Mouse (Mus musculus): ENCODE measurements around the gene Ssx2ip. TPM values are rescaled to one million over a fixed set of nuclear protein-coding genes. Genes with fewer than 3 reads are reported as not detected.

The Ssx2ip gene
- polyA plus RNA-seq, 1 experiment from 2014 or later = 18.9 TPM

DNA sequence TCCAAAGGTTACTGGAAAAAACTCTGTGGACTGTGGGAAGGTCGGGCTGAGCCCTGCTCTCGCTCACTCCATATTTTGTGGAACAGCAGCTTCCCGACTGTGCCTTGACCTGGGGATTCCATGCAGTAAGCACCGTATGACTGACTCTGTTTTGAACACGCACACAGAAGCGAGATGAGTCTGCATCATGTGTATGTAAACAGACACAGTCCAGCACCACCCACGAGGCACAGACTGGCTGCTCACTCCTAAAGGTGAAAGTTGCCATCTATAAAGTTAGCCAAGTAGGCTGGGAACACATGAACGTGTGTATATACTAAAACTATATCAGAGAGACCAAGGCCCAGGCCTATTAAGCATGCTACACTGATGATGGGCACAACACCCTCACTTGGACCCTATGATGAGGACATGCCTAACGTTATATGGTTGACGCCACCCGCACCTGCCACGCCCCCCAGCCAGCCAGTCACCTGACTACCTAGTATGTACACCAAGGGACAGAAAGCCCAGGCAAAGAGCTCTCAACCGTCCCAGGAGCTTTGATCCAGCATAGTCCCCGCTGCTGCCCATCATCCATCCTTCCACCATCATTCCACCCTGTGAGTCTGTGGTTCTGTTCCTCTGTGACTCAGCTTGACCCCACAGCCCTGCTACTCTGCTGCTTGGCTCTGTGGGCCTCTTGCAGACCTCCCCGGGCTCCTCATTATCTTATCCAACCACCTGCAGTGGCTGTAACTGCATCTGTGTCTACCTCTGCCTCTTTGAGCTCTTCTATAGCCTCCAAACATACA, 27.9 kb upstream of the Ssx2ip start:
- Histone ChIP-seq H3K4me2 (ENCODE audit: low read length) (no peak overlapping the region), H3K9ac (replicated peaks; ENCODE audit: low read length) (no peak overlapping the region), H3K9me3 (ENCODE audit: control insufficient read depth, low read length) (no peaks in the 10 kb centered on the region), H3K27ac (replicated peaks; ENCODE audit: low read depth, low read length) (no peak overlapping the region), H3K36me3 (ENCODE audit: control insufficient read depth, insufficient read depth, low read length) (no peaks in the 10 kb centered on the region), H3K4me3 (replicated peaks; ENCODE audit: low read depth, low read length) (no peak overlapping the region), H3K4me1 (ENCODE audit: control insufficient read depth, insufficient read depth, low read length) (no peaks in the 10 kb centered on the region), H3K27me3 (ENCODE audit: control insufficient read depth, insufficient read depth, low read length) (no peaks in the 10 kb centered on the region)
- ATAC-seq (ENCODE audit: low FRiP score, low TSS enrichment) = no peak
- WGBS = 88% methylated on average over 15 of the region's 15 CpGs
- no peak for DNase-seq

DNA sequence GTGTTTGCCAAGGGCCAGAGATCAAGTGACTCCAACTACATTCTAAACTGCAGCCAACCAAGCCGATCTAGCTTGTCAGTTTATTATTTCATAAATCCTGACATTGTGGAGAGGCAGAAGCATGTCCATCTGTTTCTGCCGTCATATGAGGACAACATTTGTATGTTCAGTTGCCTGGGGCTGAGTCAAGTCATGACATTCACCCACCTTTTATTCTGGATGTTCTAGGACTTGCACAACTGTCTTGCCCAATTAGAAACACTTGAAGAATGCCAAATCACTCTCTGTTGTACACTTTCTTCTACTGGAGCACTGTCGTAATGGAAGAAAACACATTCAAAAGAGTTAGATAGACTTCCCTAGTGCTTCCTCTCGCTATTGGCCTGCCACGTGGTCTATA, 27.2 kb upstream of the Ssx2ip start:
- Histone ChIP-seq H3K4me2 (ENCODE audit: low read length) (no peak overlapping the region), H3K9ac (replicated peaks; ENCODE audit: low read length) (no peak overlapping the region), H3K4me1 (ENCODE audit: control insufficient read depth, insufficient read depth, low read length) (no peaks in the 10 kb centered on the region), H3K27ac (replicated peaks; ENCODE audit: low read depth, low read length) (no peak overlapping the region), H3K9me3 (ENCODE audit: control insufficient read depth, low read length) (no peaks in the 10 kb centered on the region), H3K27me3 (ENCODE audit: control insufficient read depth, insufficient read depth, low read length) (no peaks in the 10 kb centered on the region), H3K4me3 (replicated peaks; ENCODE audit: low read depth, low read length) (no peak overlapping the region), H3K36me3 (ENCODE audit: control insufficient read depth, insufficient read depth, low read length) (no peaks in the 10 kb centered on the region)
- DNase-seq = no peak
- ATAC-seq (ENCODE audit: low FRiP score, low TSS enrichment) = no peak
- 88% methylated on average over 5 of the region's 5 CpGs for WGBS

DNA sequence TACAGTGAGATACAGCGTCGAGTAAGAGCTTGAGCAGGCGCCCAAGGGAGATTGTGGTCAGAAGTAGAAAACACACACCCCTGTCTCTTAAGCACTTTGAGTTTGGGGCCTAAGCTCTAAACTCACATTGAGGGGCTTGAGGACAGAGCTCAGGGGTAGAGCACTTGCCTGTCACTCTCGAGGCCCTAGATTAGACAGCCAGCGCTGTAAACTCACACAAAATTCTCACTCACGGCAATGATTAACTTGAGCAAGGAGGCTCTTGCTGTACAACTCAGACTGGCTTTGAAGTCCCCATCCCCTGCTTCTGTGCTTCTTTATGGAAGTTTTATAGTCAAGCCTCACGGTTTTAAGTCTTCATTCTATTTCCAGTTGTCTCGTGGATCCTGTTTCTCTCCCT, 25.7 kb upstream of the Ssx2ip start:
- no peak overlapping the region for H3K27ac ChIP-seq (replicated peaks; ENCODE audit: low read depth, low read length)
- no peaks in the 10 kb centered on the region for H3K36me3 ChIP-seq (ENCODE audit: control insufficient read depth, insufficient read depth, low read length)
- no peaks in the 10 kb centered on the region; the same call in 1 of the 2 replicates for H3K9me3 ChIP-seq (ENCODE audit: control insufficient read depth, low read length)
- H3K9ac ChIP-seq (replicated peaks; ENCODE audit: low read length) = no peak overlapping the region
- no peak overlapping the region for H3K4me2 ChIP-seq (ENCODE audit: low read length)
- no peak overlapping the region for H3K4me3 ChIP-seq (replicated peaks; ENCODE audit: low read depth, low read length)
- 83% methylated on average over 8 of the region's 8 CpGs for WGBS
- H3K27me3 ChIP-seq (ENCODE audit: control insufficient read depth, insufficient read depth, low read length) = no peaks in the 10 kb centered on the region
- DNase-seq = no peak
- ATAC-seq (ENCODE audit: low FRiP score, low TSS enrichment) = no peak
- H3K4me1 ChIP-seq (ENCODE audit: control insufficient read depth, insufficient read depth, low read length) = no peaks in the 10 kb centered on the region

DNA sequence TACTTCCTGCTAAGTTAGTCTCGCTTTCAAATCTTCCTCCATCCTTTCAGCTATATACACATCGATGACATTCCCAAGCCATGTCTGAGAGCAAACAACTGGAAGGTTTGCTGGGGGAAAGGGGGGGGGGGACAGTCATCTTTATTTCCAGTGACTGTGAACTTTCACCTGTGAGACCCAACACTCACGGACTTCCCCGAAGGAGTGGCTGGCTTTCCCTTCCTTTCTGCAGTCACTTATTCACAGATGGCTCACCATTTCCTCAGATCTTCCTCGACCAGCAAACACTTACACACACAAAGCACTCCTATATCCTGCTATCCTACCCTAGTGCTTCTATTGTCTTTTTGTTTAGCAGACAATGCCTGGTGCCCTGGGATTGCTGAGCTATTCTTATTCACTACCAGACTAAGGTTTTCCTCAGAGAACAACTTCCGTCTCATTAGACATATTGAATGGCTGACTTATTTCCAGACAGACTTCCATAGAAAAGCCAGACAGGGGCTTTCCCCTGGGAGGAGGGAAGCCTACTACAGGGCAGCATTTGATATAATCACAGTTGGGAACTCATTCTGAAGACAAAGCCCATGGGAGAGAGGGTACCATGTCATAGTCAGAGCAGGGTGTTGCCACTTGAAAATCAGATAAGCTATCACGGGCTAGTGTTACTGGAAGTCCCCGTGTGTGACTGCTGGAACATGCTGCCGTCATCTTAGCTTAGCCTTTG, 24.5 kb upstream of the Ssx2ip start:
- peak; percentile 19 for DNase-seq
- H3K27me3 ChIP-seq (ENCODE audit: control insufficient read depth, insufficient read depth, low read length) = no peaks in the 10 kb centered on the region
- no peak overlapping the region for H3K9ac ChIP-seq (replicated peaks; ENCODE audit: low read length)
- H3K4me3 ChIP-seq (replicated peaks; ENCODE audit: low read depth, low read length) = no peak overlapping the region
- no peak overlapping the region for H3K27ac ChIP-seq (replicated peaks; ENCODE audit: low read depth, low read length)
- H3K36me3 ChIP-seq (ENCODE audit: control insufficient read depth, insufficient read depth, low read length) = no peaks in the 10 kb centered on the region
- WGBS = 33% methylated on average over 9 of the region's 9 CpGs
- no peaks in the 10 kb centered on the region; the same call in 1 of the 2 replicates for H3K9me3 ChIP-seq (ENCODE audit: control insufficient read depth, low read length)
- ATAC-seq (ENCODE audit: low FRiP score, low TSS enrichment) = no peak
- no peak overlapping the region for H3K4me2 ChIP-seq (ENCODE audit: low read length)
- H3K4me1 ChIP-seq (ENCODE audit: control insufficient read depth, insufficient read depth, low read length) = no peaks in the 10 kb centered on the region

DNA sequence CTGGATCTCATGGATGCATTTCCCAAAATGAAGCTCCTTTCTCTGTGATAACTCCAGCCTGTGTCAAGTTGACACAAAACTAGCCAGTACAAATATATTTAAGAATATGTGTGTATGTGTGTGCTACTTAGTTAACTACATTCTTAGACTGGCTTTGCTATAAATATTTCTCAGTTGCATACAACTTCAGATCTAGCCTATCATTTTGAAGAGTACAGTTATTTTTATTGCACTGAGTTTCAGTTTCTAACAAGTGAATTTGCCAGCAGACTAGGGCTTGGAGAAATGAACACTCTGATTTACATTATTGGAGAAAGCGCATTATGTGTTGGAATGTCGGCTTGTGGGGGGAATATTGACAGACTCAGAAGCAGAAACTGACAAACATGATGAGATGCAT, 23.6 kb upstream of the Ssx2ip start:
- ATAC-seq (ENCODE audit: low FRiP score, low TSS enrichment) (no peak), DNase-seq (no peak)
- Histone ChIP-seq H3K27ac (replicated peaks; ENCODE audit: low read depth, low read length) (no peak overlapping the region), H3K9ac (replicated peaks; ENCODE audit: low read length) (no peak overlapping the region), H3K4me2 (ENCODE audit: low read length) (no peak overlapping the region), H3K9me3 (ENCODE audit: control insufficient read depth, low read length) (no peaks in the 10 kb centered on the region; the same call in 1 of the 2 replicates), H3K27me3 (ENCODE audit: control insufficient read depth, insufficient read depth, low read length) (no peaks in the 10 kb centered on the region), H3K36me3 (ENCODE audit: control insufficient read depth, insufficient read depth, low read length) (no peaks in the 10 kb centered on the region), H3K4me3 (replicated peaks; ENCODE audit: low read depth, low read length) (no peak overlapping the region), H3K4me1 (ENCODE audit: control insufficient read depth, insufficient read depth, low read length) (no peaks in the 10 kb centered on the region)
- WGBS = 91% methylated on average over 2 of the region's 2 CpGs

DNA sequence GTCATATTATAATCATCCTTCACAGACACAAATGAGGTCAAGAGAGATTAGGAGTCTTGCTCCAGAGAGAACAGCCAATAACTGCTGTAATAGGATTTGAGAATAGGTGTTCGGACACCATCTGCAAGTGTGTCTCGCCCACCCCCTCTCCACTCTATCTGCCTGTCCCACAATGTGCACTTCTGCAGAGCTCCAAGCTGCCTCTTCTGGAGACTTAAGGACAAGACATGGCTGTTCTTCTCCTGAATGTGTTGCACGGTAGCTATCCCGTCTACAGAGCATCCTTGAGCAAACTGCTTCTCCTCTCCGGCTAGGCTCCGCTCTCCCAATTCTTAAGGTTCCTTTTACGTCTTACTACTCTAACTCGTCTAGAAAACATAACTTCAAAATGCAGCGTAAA, 23.0 kb upstream of the Ssx2ip start:
- H3K9me3 ChIP-seq (ENCODE audit: control insufficient read depth, low read length) = no peaks in the 10 kb centered on the region; the same call in 1 of the 2 replicates
- ATAC-seq (ENCODE audit: low FRiP score, low TSS enrichment) (no peak), DNase-seq (no peak)
- H3K27me3 ChIP-seq (ENCODE audit: control insufficient read depth, insufficient read depth, low read length) = no peaks in the 10 kb centered on the region
- WGBS = 92% methylated on average over 9 of the region's 9 CpGs
- no peak overlapping the region for H3K27ac ChIP-seq (replicated peaks; ENCODE audit: low read depth, low read length)
- H3K9ac ChIP-seq (replicated peaks; ENCODE audit: low read length) = no peak overlapping the region
- no peak overlapping the region for H3K4me3 ChIP-seq (replicated peaks; ENCODE audit: low read depth, low read length)
- H3K36me3 ChIP-seq (ENCODE audit: control insufficient read depth, insufficient read depth, low read length) = no peaks in the 10 kb centered on the region
- no peaks in the 10 kb centered on the region for H3K4me1 ChIP-seq (ENCODE audit: control insufficient read depth, insufficient read depth, low read length)
- H3K4me2 ChIP-seq (ENCODE audit: low read length) = no peak overlapping the region

DNA sequence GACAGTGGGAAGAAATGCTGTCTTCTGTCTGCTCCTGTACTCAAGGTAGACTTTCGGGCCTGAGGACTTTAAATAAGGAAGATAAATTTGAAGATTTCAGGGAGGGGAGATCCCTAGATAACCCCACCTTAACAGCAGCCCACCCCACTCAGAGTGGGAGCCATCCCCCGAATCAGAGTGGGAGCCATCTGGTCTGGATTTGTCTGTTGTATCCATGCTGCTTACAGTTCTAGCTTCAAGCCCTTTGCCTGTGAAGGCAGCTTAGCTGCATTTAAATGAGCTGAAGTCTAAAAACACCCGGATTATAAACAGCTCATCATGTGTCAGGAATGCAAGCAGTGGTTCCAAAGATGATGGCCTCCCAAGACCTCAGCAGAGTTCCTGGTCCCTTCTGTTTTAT, 17.6 kb upstream of the Ssx2ip start:
- ATAC-seq (ENCODE audit: low FRiP score, low TSS enrichment) (no peak), DNase-seq (no peak)
- H3K36me3 ChIP-seq (ENCODE audit: control insufficient read depth, insufficient read depth, low read length) = no peaks in the 10 kb centered on the region
- WGBS = 64% methylated on average over 3 of the region's 3 CpGs
- no peaks in the 10 kb centered on the region for H3K27me3 ChIP-seq (ENCODE audit: control insufficient read depth, insufficient read depth, low read length)
- H3K4me2 ChIP-seq (ENCODE audit: low read length) = no peak overlapping the region
- H3K27ac ChIP-seq (replicated peaks; ENCODE audit: low read depth, low read length) = no peak overlapping the region
- H3K9me3 ChIP-seq (ENCODE audit: control insufficient read depth, low read length) = no peaks in the 10 kb centered on the region; the same call in 1 of the 2 replicates
- no peak overlapping the region for H3K4me3 ChIP-seq (replicated peaks; ENCODE audit: low read depth, low read length)
- no peaks in the 10 kb centered on the region for H3K4me1 ChIP-seq (ENCODE audit: control insufficient read depth, insufficient read depth, low read length)
- H3K9ac ChIP-seq (replicated peaks; ENCODE audit: low read length) = no peak overlapping the region

DNA sequence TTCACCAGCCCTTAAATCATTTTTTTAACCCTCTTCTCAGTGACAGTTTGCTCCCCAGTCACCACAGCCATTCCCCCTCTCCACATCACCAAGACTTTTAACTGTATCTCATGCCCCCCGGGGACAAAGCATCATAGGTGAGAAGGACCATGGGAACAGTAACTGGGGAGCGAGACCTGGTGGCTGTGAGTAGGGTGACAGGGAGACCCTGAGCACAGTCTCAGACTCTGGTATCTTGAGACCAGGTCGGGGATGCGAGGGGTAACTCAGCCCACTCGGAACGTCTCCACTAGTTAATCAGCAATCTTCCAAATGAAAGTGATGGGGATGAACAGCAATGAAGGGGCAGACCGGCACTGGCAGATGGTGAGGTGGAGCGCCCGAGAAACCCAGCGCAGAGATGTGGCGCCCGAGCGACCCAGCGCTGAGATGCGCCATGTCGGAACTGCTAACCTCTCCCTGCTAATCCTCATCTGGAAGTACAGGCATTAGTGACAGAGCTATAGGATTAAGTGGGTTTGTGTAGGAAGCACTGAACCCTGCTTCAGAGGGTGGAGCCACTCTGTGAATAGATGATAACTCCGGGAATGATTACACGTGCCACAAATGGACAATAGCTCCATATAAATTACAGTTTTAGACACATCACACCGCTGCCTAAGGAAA, 11.7 kb upstream of the Ssx2ip start:
- no peak for ATAC-seq (ENCODE audit: low FRiP score, low TSS enrichment)
- 50% methylated on average over 19 of the region's 19 CpGs for WGBS
- H3K4me3 ChIP-seq (replicated peaks; ENCODE audit: low read depth, low read length) = no peak overlapping the region

More for the DNA sequence above, 11.7 kb upstream of the Ssx2ip start:
- H3K36me3 ChIP-seq (ENCODE audit: control insufficient read depth, insufficient read depth, low read length) = no peaks in the 10 kb centered on the region
- no peaks in the 10 kb centered on the region for H3K9me3 ChIP-seq (ENCODE audit: control insufficient read depth, low read length)
- no peak overlapping the region for H3K27ac ChIP-seq (replicated peaks; ENCODE audit: low read depth, low read length)
- H3K9ac ChIP-seq (replicated peaks; ENCODE audit: low read length) = no peak overlapping the region
- H3K4me2 ChIP-seq (ENCODE audit: low read length) = peak overlapping the region; percentile 28
- no peaks in the 10 kb centered on the region for H3K27me3 ChIP-seq (ENCODE audit: control insufficient read depth, insufficient read depth, low read length)
- DNase-seq = peak; percentile 26
- H3K4me1 ChIP-seq (ENCODE audit: control insufficient read depth, insufficient read depth, low read length) = peaks cover 3% of the 10 kb centered on the region; the same call in 1 of the 2 replicates
